Mouse (Mus musculus) left cerebral cortex, postnatal 25 days (tissue): ENCODE data around the gene Btnl10. TPM values are rescaled to one million over a fixed set of nuclear protein-coding genes. Genes with fewer than 3 reads are reported as not detected.
A peak's percentile ranks its signal among the peaks of the same experiment; 100 is the strongest.
"Not testable (repeated sequence)": the region's sequence is repeated elsewhere in the genome, so short reads cannot be mapped to it uniquely, and the experiment has no call there.

Experiments
- DNase-seq, 2 experiments: peaks; one replicate each; pipeline ENCODE4 v3.0.0; 2022; ENCODE audit warnings: low spot score in 2 of 2, mixed read lengths in 1 of 2
- intact Hi-C: fragments of 180-260 bp; cut with DNase I; formaldehyde crosslinking; loops from one replicate; pipeline ENCODE4 v1.15.1; 2025
- total RNA-seq, 2 experiments: library from RNA; stranded (reverse); gene quantifications; 2 replicates each; pipeline ENCODE4 v1.2.3; 2021

Btnl10 gene
- total RNA-seq, 2 experiments from 2014 or later = not detected

GRCm38 (mm10) chr11:58927790-58928651 is 10.3 kb downstream of the Btnl10 start:
- DNase-seq = peak in 1 of 2 experiments; percentile 38
- intact Hi-C loops = no loop called here

DNA sequence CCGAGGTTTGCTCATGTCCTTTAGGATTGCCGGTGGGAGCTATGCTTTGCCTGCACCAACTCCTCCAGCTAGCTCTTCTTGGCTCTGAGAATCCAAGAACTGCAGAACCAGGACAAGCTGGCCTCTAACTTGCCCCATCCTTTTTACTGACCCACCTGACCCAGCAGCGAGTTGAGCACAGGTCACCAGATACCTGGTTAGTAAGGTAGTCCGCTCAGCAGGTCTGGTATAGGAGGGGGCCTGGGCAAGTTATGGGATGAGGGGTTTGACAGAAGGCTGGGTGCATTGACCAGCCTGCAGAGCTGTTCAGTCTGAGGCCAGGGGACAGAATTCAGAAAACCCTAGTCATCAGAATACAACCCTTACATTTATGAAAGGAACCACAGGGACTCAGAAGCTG is 11.3 kb downstream of the Btnl10 start:
- intact Hi-C loops = no loop called here
- DNase-seq = no peak

GRCm38 (mm10) chr11:58929641-58930040 is 11.9 kb downstream of the Btnl10 start:
- DNase-seq = no peak
- intact Hi-C loops = no loop called here

DNA sequence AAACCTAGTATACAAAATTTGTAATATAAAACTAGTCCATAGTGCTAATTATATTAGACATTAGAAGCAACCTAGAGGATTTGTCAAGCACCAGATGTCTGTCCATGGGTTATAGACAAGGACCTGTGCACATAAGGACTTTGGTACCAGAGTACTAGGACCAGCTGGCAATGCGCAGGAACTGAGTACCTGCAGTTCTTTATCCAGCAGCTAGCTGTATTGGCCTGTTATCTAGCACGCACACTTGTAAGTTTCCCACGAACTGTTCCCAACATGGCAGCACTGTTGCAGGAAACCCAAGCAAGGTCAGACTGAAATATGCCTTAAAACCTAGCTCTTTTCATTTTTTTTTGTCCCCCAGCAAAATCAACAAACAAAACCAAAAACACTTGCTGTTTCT is 12.5 kb downstream of the Btnl10 start:
- intact Hi-C loops = no loop called here
- no peak for DNase-seq

GRCm38 (mm10) chr11:58931576-58931975 is 13.9 kb downstream of the Btnl10 start:
- DNase-seq = no peak
- intact Hi-C loops = no loop called here

- intact Hi-C loops = no loop called here
- DNase-seq = no peak
Observed at GRCm38 (mm10) chr11:58937909-58938308, 20.2 kb downstream of the Btnl10 start.

DNA sequence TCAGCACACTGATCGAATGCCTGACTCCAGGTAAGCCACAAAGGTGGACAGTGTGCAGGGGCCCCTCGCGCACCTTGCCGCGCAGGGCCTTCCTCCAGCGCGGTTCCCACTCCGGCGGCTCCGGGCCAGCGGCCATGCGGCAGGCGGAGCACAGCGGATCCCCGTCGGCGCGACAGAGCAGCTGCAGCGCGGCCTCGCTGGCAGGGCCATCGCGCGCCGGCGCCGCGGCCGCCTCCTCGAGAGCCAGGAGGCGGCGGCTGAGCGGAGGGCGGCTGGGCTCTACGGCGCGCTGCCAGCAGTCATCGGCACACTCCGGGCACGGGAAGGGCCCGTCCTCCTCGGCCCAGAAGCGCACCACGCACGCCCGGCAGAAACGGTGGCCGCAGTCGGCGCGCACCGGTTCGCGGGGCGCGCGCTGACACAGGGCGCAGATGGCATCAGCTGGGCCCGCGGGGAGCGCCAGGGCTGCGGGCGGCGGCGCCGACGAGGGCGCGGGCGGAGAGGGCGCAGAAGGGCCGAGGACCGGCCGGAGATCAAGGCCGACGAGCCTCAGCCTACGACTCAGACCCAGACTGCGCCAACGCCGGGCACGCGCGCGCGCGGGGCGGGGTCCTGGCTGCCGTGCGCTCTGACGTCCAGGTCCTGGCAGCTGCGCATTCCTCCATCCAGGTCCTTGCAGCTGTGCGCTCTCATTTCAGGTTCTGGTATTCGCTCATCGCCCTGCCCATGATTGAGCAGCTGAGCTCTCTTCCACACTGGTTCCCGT is 20.8 kb downstream of the Btnl10 start, which contains the start of gene Rnf187:
Rnf187 (minus strand) TSS at position 595 of the 766 bp plus-strand sequence.
- intact Hi-C loops = no loop called here
- DNase-seq = peak; percentile 91 to 95

GRCm38 (mm10) chr11:58939088-58939439 is 21.4 kb downstream of the Btnl10 start:
- no peak for DNase-seq
- intact Hi-C loops = no loop called here

- intact Hi-C loops = no loop called here
- DNase-seq = no peak
Observed at GRCm38 (mm10) chr11:58944136-58944535, 26.4 kb downstream of the Btnl10 start.

DNA sequence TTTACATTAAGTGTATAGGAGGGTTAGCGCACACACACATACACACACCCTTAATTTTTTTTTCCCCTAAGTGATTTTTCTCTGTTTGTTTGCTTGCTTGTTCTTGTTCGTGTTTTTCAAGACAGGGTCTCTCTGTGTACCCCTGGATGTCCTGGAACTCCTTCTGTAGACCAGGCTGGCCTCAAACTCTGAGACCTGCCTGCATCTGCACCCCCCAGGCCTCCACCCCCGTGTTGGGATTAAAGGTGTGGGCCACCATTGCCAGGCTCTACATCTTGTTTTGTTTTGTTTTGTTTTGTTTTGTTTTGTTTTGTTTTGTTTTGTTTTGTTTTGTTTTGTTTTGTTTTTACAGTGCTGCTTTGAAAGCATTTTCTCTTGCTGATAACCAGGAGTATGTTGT is 29.6 kb downstream of the Btnl10 start:
- DNase-seq = no peak
- intact Hi-C loops = no loop called here

DNA sequence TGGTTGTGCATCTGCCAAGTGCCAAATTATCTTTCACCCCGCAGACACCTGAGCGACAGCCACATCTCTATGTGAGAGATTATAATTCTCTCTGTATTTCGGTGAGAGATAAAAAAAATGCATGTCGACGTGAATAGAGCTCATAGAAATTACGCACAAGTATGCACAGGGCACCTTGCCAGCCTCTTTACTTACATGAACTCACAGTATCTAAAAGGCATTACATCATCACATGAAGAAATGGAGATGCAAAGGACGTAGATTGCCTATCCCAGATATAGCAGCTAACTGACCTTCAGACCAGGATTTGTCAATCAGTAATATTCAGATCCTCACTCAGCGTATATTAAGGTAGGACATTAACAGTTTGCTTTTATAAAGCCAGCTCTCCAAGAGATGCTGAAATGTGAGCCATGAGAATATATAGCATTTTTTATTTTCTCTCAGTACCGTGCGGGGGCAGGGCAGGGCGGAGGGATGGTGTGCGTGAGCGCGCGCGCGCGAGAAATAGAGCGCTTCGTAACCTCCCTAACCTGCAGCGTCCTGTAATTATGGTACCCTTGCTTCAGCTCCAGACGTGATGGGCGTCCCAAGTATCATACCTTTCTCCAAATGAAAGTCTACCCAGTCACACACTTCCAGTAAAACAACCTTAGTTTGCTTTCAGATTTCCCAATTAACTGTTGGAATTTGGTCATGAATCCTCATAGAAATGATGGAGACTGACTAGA is 30.3 kb downstream of the Btnl10 start:
- DNase-seq = peak; percentile 72 to 79
- intact Hi-C loops = no loop called here

- intact Hi-C loops = no loop called here
- peak; percentile 82 to 96 for DNase-seq
Observed at GRCm38 (mm10) chr11:58948542-58949479, 31.1 kb downstream of the Btnl10 start, which contains the start of gene Hist3h2ba. Gene Hist3h2ba, plus strand, starts transcription at chr11:58948920.

DNA sequence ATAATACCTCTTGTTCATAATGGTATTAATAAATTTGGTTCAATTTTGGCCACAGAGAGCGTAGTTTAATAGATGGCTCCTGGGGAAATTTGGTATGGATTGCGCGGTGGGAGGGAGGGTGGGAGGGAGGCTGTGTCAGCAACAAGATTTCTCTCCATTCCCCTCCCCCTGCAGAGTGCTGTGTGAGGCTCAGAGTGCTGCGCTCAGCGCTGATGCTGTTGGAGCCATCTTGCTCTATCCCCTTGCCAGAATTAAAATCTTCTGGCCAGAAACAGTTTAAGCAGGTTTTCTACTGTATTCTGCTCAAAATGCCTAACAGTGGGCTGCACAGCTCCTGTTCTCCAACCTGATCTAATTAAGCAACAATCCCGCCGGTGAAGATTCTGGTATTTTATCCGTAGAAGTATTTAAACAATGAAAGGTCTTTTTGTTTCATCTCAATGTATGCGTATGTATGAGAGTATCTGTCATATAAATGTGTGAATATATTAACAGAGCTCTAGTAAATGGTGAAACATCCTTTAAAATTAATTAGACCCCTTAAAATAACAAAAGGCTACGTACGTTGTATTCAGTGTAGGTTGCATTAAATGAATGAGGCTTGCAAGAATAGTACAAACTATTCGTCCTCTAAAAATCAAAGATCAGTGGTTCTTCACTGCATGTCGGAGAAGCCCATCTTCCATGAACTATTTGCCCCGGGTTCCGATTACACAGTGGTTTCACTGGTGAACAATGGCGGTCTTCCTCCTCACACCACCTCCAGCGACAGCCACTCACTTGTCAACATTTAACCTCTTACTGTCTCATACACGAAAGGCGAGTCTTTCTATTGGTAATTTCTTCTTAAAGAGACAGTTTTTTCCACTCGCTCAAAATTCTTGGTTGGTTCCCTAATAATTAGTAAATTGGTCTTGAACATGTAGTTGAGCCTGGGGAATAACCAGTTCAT is 32.0 kb downstream of the Btnl10 start:
- DNase-seq = peak; percentile 61 to 82
- intact Hi-C loops = no loop called here

DNA sequence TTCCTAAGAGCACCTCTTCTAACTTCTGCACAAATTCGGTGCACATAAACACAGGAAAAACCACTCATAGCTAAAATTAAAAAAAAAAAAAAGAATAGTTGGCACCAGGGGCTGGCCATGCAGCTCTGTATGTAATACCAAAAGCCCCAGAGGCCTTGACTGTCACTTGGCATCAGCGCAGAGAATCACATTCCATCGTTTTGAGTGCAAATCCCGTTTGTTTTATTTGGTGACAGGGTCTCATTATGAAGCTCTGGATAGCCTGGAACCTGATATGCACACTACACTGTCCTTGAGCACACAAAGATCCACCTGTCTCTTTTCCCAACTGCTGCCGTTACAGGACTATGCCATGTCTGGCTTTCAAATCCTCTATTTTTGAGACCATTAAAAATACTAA is 33.5 kb downstream of the Btnl10 start:
- no peak for DNase-seq
- intact Hi-C loops = no loop called here

- intact Hi-C loops = no loop called here
Observed at GRCm38 (mm10) chr11:58953351-58954169, 35.9 kb downstream of the Btnl10 start.

GRCm38 (mm10) chr11:58954170-58954419 is 36.4 kb downstream of the Btnl10 start:
- intact Hi-C loops, DNase-seq: not testable (repeated sequence)

More at GRCm38 (mm10) chr11:58953351-58954169, 35.9 kb downstream of the Btnl10 start:
- no peak for DNase-seq

DNA sequence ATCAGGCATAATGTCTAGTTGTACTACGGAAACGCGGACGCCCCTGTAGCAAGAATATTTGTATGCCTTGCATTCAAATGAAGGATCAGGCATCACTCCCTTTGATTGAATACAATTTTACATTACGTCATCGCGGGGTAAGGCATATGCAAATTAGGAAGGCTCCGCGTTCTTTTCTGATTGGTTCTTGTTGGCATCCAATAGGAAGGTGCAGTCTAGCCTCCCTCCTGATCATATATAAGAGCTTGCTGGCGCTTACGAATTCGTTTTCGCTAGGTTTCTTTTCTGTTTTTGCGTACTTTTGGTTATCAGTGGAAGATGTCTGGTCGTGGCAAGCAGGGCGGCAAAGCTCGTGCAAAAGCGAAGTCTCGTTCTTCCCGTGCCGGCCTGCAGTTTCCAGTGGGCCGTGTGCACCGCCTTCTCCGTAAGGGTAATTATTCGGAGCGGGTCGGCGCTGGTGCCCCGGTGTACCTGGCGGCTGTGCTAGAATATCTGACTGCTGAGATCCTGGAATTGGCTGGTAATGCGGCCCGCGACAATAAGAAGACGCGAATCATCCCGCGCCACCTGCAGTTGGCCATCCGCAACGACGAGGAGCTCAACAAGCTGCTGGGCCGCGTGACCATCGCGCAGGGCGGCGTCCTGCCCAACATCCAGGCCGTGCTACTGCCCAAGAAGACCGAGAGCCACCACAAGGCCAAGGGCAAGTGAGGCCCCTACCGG is 36.9 kb downstream of the Btnl10 start, which contains the start of the genes Hist3h2a and Trim17:
Hist3h2a (plus strand) TSS at position 266 of the 723 bp plus-strand sequence.
Trim17 (plus strand) TSS at position 266 of the 723 bp plus-strand sequence.
- peak; percentile 90 to 99 for DNase-seq
- intact Hi-C loops = no loop called here
